Mouse (Mus musculus): Measurements from ENCODE around the gene Donson. TPM values are rescaled to one million over a fixed set of nuclear protein-coding genes. Genes with fewer than 3 reads are reported as not detected.

Gene Donson
- polyA plus RNA-seq, 1 experiment from 2014 or later, result 5.4 TPM

GRCm38 (mm10) chr16:91698995-91699394, 10.4 kb upstream of the Donson start:
- ATAC-seq (ENCODE audit: low FRiP score, low TSS enrichment) (no peak), DNase-seq (ENCODE audit: low spot score) (no peak)
- H3K36me3 ChIP-seq (ENCODE audit: control insufficient read depth, insufficient read depth, low read length), result peaks cover 4% of the 10 kb centered on the region; the same call in 1 of the 2 replicates
- H3K4me3 ChIP-seq (ENCODE audit: low read depth, low read length), result no peak overlapping the region
- no peaks in the 10 kb centered on the region for H3K27me3 ChIP-seq (ENCODE audit: control insufficient read depth, insufficient read depth, low read length)
- TF ChIP-seq CTCF (IDR thresholded peaks at IDR 0.05; ENCODE audit: low read depth) (no peak), EP300 (optimal IDR thresholded peaks at IDR 0.05) (no peak)
- H3K9me3 ChIP-seq (ENCODE audit: control insufficient read depth, low read length), result no peaks in the 10 kb centered on the region
- no peaks in the 10 kb centered on the region for H3K4me1 ChIP-seq (replicated peaks; ENCODE audit: control insufficient read depth, insufficient read depth)
- no peak overlapping the region for H3K4me2 ChIP-seq (replicated peaks; ENCODE audit: low read depth)
- H3K9ac ChIP-seq (ENCODE audit: low read length), result no peak overlapping the region
- 94% methylated on average over 1 of the region's 1 CpGs for WGBS
- H3K27ac ChIP-seq (replicated peaks), result no peak overlapping the region

- ATAC-seq (ENCODE audit: low FRiP score, low TSS enrichment), result no peak
- H3K4me2 ChIP-seq (replicated peaks; ENCODE audit: low read depth), result no peak overlapping the region
- TF ChIP-seq EP300 (optimal IDR thresholded peaks at IDR 0.05), result no peak
- no peak for TF ChIP-seq CTCF (IDR thresholded peaks at IDR 0.05; ENCODE audit: low read depth)
Observed at GRCm38 (mm10) chr16:91695108-91695755, 6.7 kb upstream of the Donson start.

GRCm38 (mm10) chr16:91694455-91695084, 6.0 kb upstream of the Donson start:
- H3K4me2 ChIP-seq (replicated peaks; ENCODE audit: low read depth), result no peak overlapping the region
- TF ChIP-seq EP300 (optimal IDR thresholded peaks at IDR 0.05) (no peak), CTCF (IDR thresholded peaks at IDR 0.05; ENCODE audit: low read depth) (peak; percentile 97)
- ATAC-seq (ENCODE audit: low FRiP score, low TSS enrichment), result peak; percentile 90
- no peak overlapping the region for H3K4me3 ChIP-seq (ENCODE audit: low read depth, low read length)
- H3K27ac ChIP-seq (replicated peaks), result no peak overlapping the region
- no peak overlapping the region for H3K9ac ChIP-seq (ENCODE audit: low read length)
- H3K4me1 ChIP-seq (replicated peaks; ENCODE audit: control insufficient read depth, insufficient read depth), result no peaks in the 10 kb centered on the region
- peaks cover 4% of the 10 kb centered on the region; the same call in 1 of the 2 replicates for H3K36me3 ChIP-seq (ENCODE audit: control insufficient read depth, insufficient read depth, low read length)
- DNase-seq (ENCODE audit: low spot score), result peak; percentile 81
- H3K9me3 ChIP-seq (ENCODE audit: control insufficient read depth, low read length), result no peaks in the 10 kb centered on the region
- H3K27me3 ChIP-seq (ENCODE audit: control insufficient read depth, insufficient read depth, low read length), result no peaks in the 10 kb centered on the region
- WGBS, result 23% methylated on average over 14 of the region's 14 CpGs

More at GRCm38 (mm10) chr16:91695108-91695755, 6.7 kb upstream of the Donson start:
- no peaks in the 10 kb centered on the region for H3K9me3 ChIP-seq (ENCODE audit: control insufficient read depth, low read length)
- H3K4me1 ChIP-seq (replicated peaks; ENCODE audit: control insufficient read depth, insufficient read depth), result no peaks in the 10 kb centered on the region
- DNase-seq (ENCODE audit: low spot score), result no peak
- H3K27ac ChIP-seq (replicated peaks), result no peak overlapping the region
- 57% methylated on average over 8 of the region's 8 CpGs for WGBS
- no peak overlapping the region for H3K4me3 ChIP-seq (ENCODE audit: low read depth, low read length)
- H3K9ac ChIP-seq (ENCODE audit: low read length), result no peak overlapping the region
- H3K36me3 ChIP-seq (ENCODE audit: control insufficient read depth, insufficient read depth, low read length), result peaks cover 4% of the 10 kb centered on the region; the same call in 1 of the 2 replicates
- H3K27me3 ChIP-seq (ENCODE audit: control insufficient read depth, insufficient read depth, low read length), result no peaks in the 10 kb centered on the region

- H3K36me3 ChIP-seq (ENCODE audit: control insufficient read depth, insufficient read depth, low read length), result no peaks in the 10 kb centered on the region
- no peaks in the 10 kb centered on the region for H3K4me1 ChIP-seq (replicated peaks; ENCODE audit: control insufficient read depth, insufficient read depth)
- TF ChIP-seq EP300 (optimal IDR thresholded peaks at IDR 0.05), result no peak
- no peak for TF ChIP-seq CTCF (IDR thresholded peaks at IDR 0.05; ENCODE audit: low read depth)
- H3K4me3 ChIP-seq (ENCODE audit: low read depth, low read length), result no peak overlapping the region
- H3K9me3 ChIP-seq (ENCODE audit: control insufficient read depth, low read length), result no peaks in the 10 kb centered on the region
- DNase-seq (ENCODE audit: low spot score) (no peak), ATAC-seq (ENCODE audit: low FRiP score, low TSS enrichment) (no peak)
- no peak overlapping the region for H3K4me2 ChIP-seq (replicated peaks; ENCODE audit: low read depth)
- no peak overlapping the region for H3K9ac ChIP-seq (ENCODE audit: low read length)
- no peak overlapping the region for H3K27ac ChIP-seq (replicated peaks)
- no peaks in the 10 kb centered on the region for H3K27me3 ChIP-seq (ENCODE audit: control insufficient read depth, insufficient read depth, low read length)
- 50% methylated on average over 7 of the region's 7 CpGs for WGBS
Observed at GRCm38 (mm10) chr16:91689791-91690190, 1.2 kb upstream of the Donson start.

- Histone ChIP-seq H3K9me3 (ENCODE audit: control insufficient read depth, low read length) (no peaks in the 10 kb centered on the region), H3K4me2 (replicated peaks; ENCODE audit: low read depth) (peak overlapping the region; percentile 98), H3K36me3 (ENCODE audit: control insufficient read depth, insufficient read depth, low read length) (no peaks in the 10 kb centered on the region), H3K4me3 (ENCODE audit: low read depth, low read length) (peak overlapping the region; percentile 78), H3K27me3 (ENCODE audit: control insufficient read depth, insufficient read depth, low read length) (no peaks in the 10 kb centered on the region), H3K9ac (ENCODE audit: low read length) (peak overlapping the region; percentile 89), H3K27ac (replicated peaks) (peak overlapping the region; percentile 53), H3K4me1 (replicated peaks; ENCODE audit: control insufficient read depth, insufficient read depth) (no peaks in the 10 kb centered on the region)
- ATAC-seq (ENCODE audit: low FRiP score, low TSS enrichment) (peak; percentile 24; the same call in 1 of the 2 replicates), DNase-seq (ENCODE audit: low spot score) (no peak)
- WGBS, result 1% methylated on average over 49 of the region's 51 CpGs
- TF ChIP-seq EP300 (optimal IDR thresholded peaks at IDR 0.05), result no peak
- no peak for TF ChIP-seq CTCF (IDR thresholded peaks at IDR 0.05; ENCODE audit: low read depth)
Observed at GRCm38 (mm10) chr16:91688023-91688618, 449 bp downstream of the Donson start.

- ATAC-seq (ENCODE audit: low FRiP score, low TSS enrichment) (no peak), DNase-seq (ENCODE audit: low spot score) (no peak)
- Histone ChIP-seq H3K9me3 (ENCODE audit: control insufficient read depth, low read length) (no peaks in the 10 kb centered on the region), H3K4me3 (ENCODE audit: low read depth, low read length) (no peak overlapping the region), H3K27ac (replicated peaks) (no peak overlapping the region), H3K9ac (ENCODE audit: low read length) (no peak overlapping the region), H3K27me3 (ENCODE audit: control insufficient read depth, insufficient read depth, low read length) (no peaks in the 10 kb centered on the region), H3K4me1 (replicated peaks; ENCODE audit: control insufficient read depth, insufficient read depth) (no peaks in the 10 kb centered on the region), H3K4me2 (replicated peaks; ENCODE audit: low read depth) (no peak overlapping the region), H3K36me3 (ENCODE audit: control insufficient read depth, insufficient read depth, low read length) (no peaks in the 10 kb centered on the region)
- TF ChIP-seq EP300 (optimal IDR thresholded peaks at IDR 0.05) (no peak), CTCF (IDR thresholded peaks at IDR 0.05; ENCODE audit: low read depth) (no peak)
- WGBS, result 54% methylated on average over 5 of the region's 5 CpGs
Observed at GRCm38 (mm10) chr16:91686369-91686768, 2.2 kb downstream of the Donson start.

Data from stomach, postnatal 0 days (tissue).